13 mouse cellular contexts compared by ENCODE assay signal in the genomic region with DNA sequence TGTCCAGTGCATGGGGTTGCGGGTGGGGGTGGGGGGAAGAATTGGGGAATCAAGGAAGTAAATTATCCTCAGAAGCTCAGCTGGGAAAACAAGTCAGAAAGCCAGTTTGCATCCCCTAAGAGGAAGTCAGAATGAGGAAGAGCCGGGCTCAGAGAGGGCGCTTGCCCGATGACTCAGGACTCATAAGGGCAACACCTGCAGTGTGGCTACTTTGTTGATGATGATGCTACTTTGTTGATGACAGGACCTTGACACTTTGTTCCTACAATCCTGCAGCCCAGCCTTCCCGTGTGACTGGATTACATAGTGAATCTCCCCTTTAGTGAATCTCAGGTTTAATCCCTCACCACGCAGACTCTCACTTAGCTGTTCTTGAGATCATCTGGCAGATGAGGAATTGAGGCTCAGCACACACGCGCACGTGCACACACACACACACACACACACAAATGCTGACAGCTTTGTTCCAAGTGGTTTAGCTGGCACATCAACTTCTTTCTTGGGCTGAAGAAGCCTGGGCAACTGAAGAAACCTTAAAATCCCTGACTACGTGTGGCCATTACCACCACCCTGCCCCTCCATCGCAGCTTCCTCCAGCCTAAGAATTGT. TPM values are rescaled to one million over a fixed set of nuclear protein-coding genes. Genes with fewer than 3 reads are reported as not detected.
DNase-seq lines count a peak whose midpoint lies in the region; ATAC-seq and TF ChIP-seq lines count a peak whose summit lies in the region.
"Had no signal": no experiment of that assay in that cellular context is flagged by ENCODE, and none has a peak within 500 bp of the region (broad histone marks: within the 10 kb centered on the region; RNA-seq: fewer than 3 reads in every experiment).

No protein-coding gene starts in this region.

- no peaks in the 10 kb centered on the region for H3K79me2 ChIP-seq in heart, adult 2 months (replicated peaks; ENCODE audit: control insufficient read depth, insufficient read depth, low read length)

- no peaks in the 10 kb centered on the region for H3K9me3 ChIP-seq in lung, embryonic 16.5 days (ENCODE audit: control insufficient read depth, low read length)
- H3K9me3 ChIP-seq in limb, embryonic 10.5 days (replicated peaks) = no peaks in the 10 kb centered on the region
- H3K9me3 ChIP-seq in stomach, embryonic 14.5 days (ENCODE audit: control insufficient read depth, low read depth, low read length) = no peaks in the 10 kb centered on the region

- peak overlapping the region; percentile 26; the same call in 1 of the 2 replicates for H3K27ac ChIP-seq in heart, adult 2 months
- H3K27ac ChIP-seq in lung, embryonic 16.5 days (ENCODE audit: low read length) = peak overlapping the region; percentile 69
- peak overlapping the region; percentile 87 for H3K27ac ChIP-seq in limb, embryonic 10.5 days
- H3K27ac ChIP-seq in stomach, embryonic 14.5 days (ENCODE audit: low read length) = 0 out of 2 replicates have a peak overlapping the region, but pooled peaks have one; percentile 45

- no peaks in the 10 kb centered on the region for H3K27me3 ChIP-seq in heart, adult 2 months (ENCODE audit: control insufficient read depth, insufficient read depth, low read length)
- no peaks in the 10 kb centered on the region for H3K27me3 ChIP-seq in lung, embryonic 16.5 days (ENCODE audit: control insufficient read depth, insufficient read depth, low read depth, low read length)
- no peaks in the 10 kb centered on the region for H3K27me3 ChIP-seq in limb, embryonic 10.5 days (ENCODE audit: low read depth, poor library complexity, severe bottlenecking)
- no peaks in the 10 kb centered on the region for H3K27me3 ChIP-seq in stomach, embryonic 14.5 days (ENCODE audit: control insufficient read depth, insufficient read depth, low read length)

- WGBS in heart, adult 2 months = 76% methylated on average over 11 of the region's 11 CpGs
- 69% methylated on average over 11 of the region's 11 CpGs for WGBS in lung, embryonic 16.5 days
- WGBS in limb, embryonic 10.5 days = 93% methylated on average over 11 of the region's 11 CpGs
- 79% methylated on average over 11 of the region's 11 CpGs for WGBS in stomach, embryonic 14.5 days

- DNase-seq in heart, adult 2 months = peak in 1 of 2 experiments; percentile 53
- DNase-seq in heart, postnatal 14 days = no peak
- DNase-seq in lung, postnatal 25 days (ENCODE audit: low spot score) = no peak
- no peak for DNase-seq in limb, embryonic 10.5 days (ENCODE audit: low spot score)
- DNase-seq in adrenal gland, postnatal 4 days (ENCODE audit: low spot score in 2 of 2) = no peak
- no peak for DNase-seq in ovary, postnatal 10 days (ENCODE audit: low spot score)
- DNase-seq: adrenal gland, postnatal 25 days; cerebellum, postnatal 25 days; midbrain, embryonic 14.5 days had no signal

- no peak overlapping the region for H3K4me3 ChIP-seq in heart, adult 2 months
- no peak overlapping the region for H3K4me3 ChIP-seq in lung, embryonic 16.5 days (ENCODE audit: low read length)
- H3K4me3 ChIP-seq in limb, embryonic 10.5 days = no peak overlapping the region
- no peak overlapping the region for H3K4me3 ChIP-seq in stomach, embryonic 14.5 days (ENCODE audit: low read depth, low read length)

- no peak overlapping the region for H3K9ac ChIP-seq in heart, adult 2 months (ENCODE audit: low read depth, low read length)
- no peak overlapping the region for H3K9ac ChIP-seq in lung, embryonic 16.5 days (ENCODE audit: low read length)
- H3K9ac ChIP-seq in stomach, embryonic 14.5 days (replicated peaks; ENCODE audit: low read depth, low read length) = no peak overlapping the region

- no peaks in the 10 kb centered on the region; the same call in none of the 2 replicates for H3K36me3 ChIP-seq in heart, adult 2 months (ENCODE audit: control insufficient read depth, insufficient read depth, low read length)
- no peaks in the 10 kb centered on the region for H3K36me3 ChIP-seq in lung, embryonic 16.5 days (ENCODE audit: control insufficient read depth, insufficient read depth, low read length)
- no peaks in the 10 kb centered on the region for H3K36me3 ChIP-seq in limb, embryonic 10.5 days
- no peaks in the 10 kb centered on the region for H3K36me3 ChIP-seq in stomach, embryonic 14.5 days (ENCODE audit: control insufficient read depth, insufficient read depth, low read length)

- TF ChIP-seq POLR2A in heart, adult 2 months (IDR thresholded peaks at IDR 0.05; ENCODE audit: insufficient read depth, low read depth, low read length) = no peak

- no peak for TF ChIP-seq EP300 in heart, adult 2 months (IDR thresholded peaks at IDR 0.05; ENCODE audit: insufficient read depth, low read depth, low read length)

- intact Hi-C loops in heart, adult 2 months (cut with DNase I) = no loop called here
- intact Hi-C loops in heart, postnatal 14 days (cut with DNase I) = loop anchor here (2.0 kb wide), 1 partner anchor 16 kb away; no protein-coding TSS in a partner anchor

- ATAC-seq in lung, embryonic 16.5 days (ENCODE audit: low read depth) = peak; percentile 2; the same call in 1 of the 2 replicates
- no peak for ATAC-seq in stomach, embryonic 14.5 days (ENCODE audit: insufficient number of reproducible peaks, insufficient read depth, low FRiP score, low read depth)
- ATAC-seq: inflammation-experienced regulatory T-cells, adult 6 months had no signal

- TF ChIP-seq CTCF in heart, adult 2 months (IDR thresholded peaks at IDR 0.05) = no peak

- no peak overlapping the region for H3K4me2 ChIP-seq in lung, embryonic 16.5 days (ENCODE audit: low read depth, low read length)
- no peak overlapping the region for H3K4me2 ChIP-seq in stomach, embryonic 14.5 days (replicated peaks; ENCODE audit: low read depth, low read length)
- H3K4me2 ChIP-seq: liver, embryonic 11.5 days had no signal

- peaks cover 35% of the 10 kb centered on the region for H3K4me1 ChIP-seq in heart, adult 2 months (ENCODE audit: control insufficient read depth, insufficient read depth, low read length)
- peaks cover 64% of the 10 kb centered on the region for H3K4me1 ChIP-seq in lung, embryonic 16.5 days (replicated peaks; ENCODE audit: control insufficient read depth, insufficient read depth, low read length)
- H3K4me1 ChIP-seq in limb, embryonic 10.5 days = peaks cover 81% of the 10 kb centered on the region
- peaks cover 58% of the 10 kb centered on the region for H3K4me1 ChIP-seq in stomach, embryonic 14.5 days (ENCODE audit: control insufficient read depth, insufficient read depth, low read length)

RNA-seq across cellular contexts. Expression of gene Tpcn1, which starts 18.1 kb away (rescaled TPM):
- 10 to 100 TPM; 30.7 to 35.1 TPM for total RNA-seq in heart, adult 2 months (2021)
- 53.7 and 59.7 TPM in 2 replicates for polyA plus RNA-seq in heart, adult 2 months (2012; rRNA removed)
- 10 to 100 TPM; 34.1 to 39.0 TPM for total RNA-seq in heart, postnatal 14 days (2021)
- 17.8 and 18.0 TPM in 2 replicates for polyA plus RNA-seq in lung, embryonic 16.5 days (2015; fragmentation: Nextera tagmentation; extraction: Ambion mirVana)
- 12.3 and 13.2 TPM in 2 replicates for polyA plus RNA-seq in limb, embryonic 10.5 days (2016; fragmentation: Nextera tagmentation; extraction: Ambion mirVana)
- 24.0 and 26.5 TPM in 2 replicates for polyA plus RNA-seq in stomach, embryonic 14.5 days (2014; fragmentation: Nextera tagmentation; extraction: Ambion mirVana)
- total RNA-seq in adrenal gland, postnatal 4 days (2021) = 10 to 100 TPM; 47.5 to 49.5 TPM

RNA-seq across cellular contexts. Expression of gene Iqcd, which starts 18.4 kb away (rescaled TPM):
- not detected for total RNA-seq in heart, adult 2 months (2021)
- polyA plus RNA-seq in heart, adult 2 months (2012; rRNA removed) = 0.14 and 0.20 TPM in 2 replicates
- under 1 TPM in 1 of 2 experiments, not detected in 1; 0.15 TPM for total RNA-seq in heart, postnatal 14 days (2021)
- polyA plus RNA-seq in lung, embryonic 16.5 days (2015; fragmentation: Nextera tagmentation; extraction: Ambion mirVana) = 1.2 and 1.9 TPM in 2 replicates
- 0.30 and 0.41 TPM in 2 replicates for polyA plus RNA-seq in limb, embryonic 10.5 days (2016; fragmentation: Nextera tagmentation; extraction: Ambion mirVana)
- 0.54 and 0.78 TPM in 2 replicates for polyA plus RNA-seq in stomach, embryonic 14.5 days (2014; fragmentation: Nextera tagmentation; extraction: Ambion mirVana)
- 1 to 10 TPM; 1.2 to 1.5 TPM for total RNA-seq in adrenal gland, postnatal 4 days (2021)

RNA-seq across cellular contexts. Expression of gene Rita1, which starts 42.0 kb away (rescaled TPM):
- total RNA-seq in heart, adult 2 months (2021) = 10 to 100 TPM; 14.2 to 16.0 TPM
- 15.3 and 21.7 TPM in 2 replicates for polyA plus RNA-seq in heart, adult 2 months (2012; rRNA removed)
- 10 to 100 TPM; 15.1 to 18.3 TPM for total RNA-seq in heart, postnatal 14 days (2021)
- polyA plus RNA-seq in lung, embryonic 16.5 days (2015; fragmentation: Nextera tagmentation; extraction: Ambion mirVana) = 13.8 and 14.0 TPM in 2 replicates
- 17.5 and 19.5 TPM in 2 replicates for polyA plus RNA-seq in limb, embryonic 10.5 days (2016; fragmentation: Nextera tagmentation; extraction: Ambion mirVana)
- polyA plus RNA-seq in stomach, embryonic 14.5 days (2014; fragmentation: Nextera tagmentation; extraction: Ambion mirVana) = 8.4 and 9.0 TPM in 2 replicates
- 10 to 100 TPM; 11.8 to 13.5 TPM for total RNA-seq in adrenal gland, postnatal 4 days (2021)

RNA-seq across cellular contexts. Expression of gene Ddx54, which starts 42.1 kb away (rescaled TPM):
- total RNA-seq in heart, adult 2 months (2021) = 10 to 100 TPM; 21.4 to 22.5 TPM
- polyA plus RNA-seq in heart, adult 2 months (2012; rRNA removed) = 16.2 and 18.2 TPM in 2 replicates
- 10 to 100 TPM; 20.4 to 22.5 TPM for total RNA-seq in heart, postnatal 14 days (2021)
- polyA plus RNA-seq in lung, embryonic 16.5 days (2015; fragmentation: Nextera tagmentation; extraction: Ambion mirVana) = 36.8 and 37.8 TPM in 2 replicates
- polyA plus RNA-seq in limb, embryonic 10.5 days (2016; fragmentation: Nextera tagmentation; extraction: Ambion mirVana) = 58.1 and 62.6 TPM in 2 replicates
- polyA plus RNA-seq in stomach, embryonic 14.5 days (2014; fragmentation: Nextera tagmentation; extraction: Ambion mirVana) = 27.1 and 30.7 TPM in 2 replicates
- 10 to 100 TPM; 47.6 to 51.4 TPM for total RNA-seq in adrenal gland, postnatal 4 days (2021)

RNA-seq across cellular contexts. Expression of gene Slc8b1, which starts 59.4 kb away (rescaled TPM):
- total RNA-seq in heart, adult 2 months (2021) = 10 to 100 TPM; 10.0 to 12.2 TPM
- 13.2 and 16.5 TPM in 2 replicates for polyA plus RNA-seq in heart, adult 2 months (2012; rRNA removed)
- 10 to 100 TPM in 1 of 2 experiments, 1 to 10 TPM in 1; 8.7 to 16.4 TPM for total RNA-seq in heart, postnatal 14 days (2021)
- 8.5 and 8.6 TPM in 2 replicates for polyA plus RNA-seq in lung, embryonic 16.5 days (2015; fragmentation: Nextera tagmentation; extraction: Ambion mirVana)
- polyA plus RNA-seq in limb, embryonic 10.5 days (2016; fragmentation: Nextera tagmentation; extraction: Ambion mirVana) = 3.7 and 4.4 TPM in 2 replicates
- polyA plus RNA-seq in stomach, embryonic 14.5 days (2014; fragmentation: Nextera tagmentation; extraction: Ambion mirVana) = 4.1 and 5.4 TPM in 2 replicates
- total RNA-seq in adrenal gland, postnatal 4 days (2021) = 10 to 100 TPM; 29.6 to 31.7 TPM

Comparison
In these comparisons a context has a peak if more than half of its experiments do, and no peak if none do; other contexts are left out.
1. H3K27ac ChIP-seq: peak in every context shown above with its lines; median percentile 87 in limb, embryonic 10.5 days; 69 in lung, embryonic 16.5 days; 45 in stomach, embryonic 14.5 days; 26 in heart, adult 2 months.